ENCODE assay signal across 26 mouse cellular contexts in the genomic region with DNA sequence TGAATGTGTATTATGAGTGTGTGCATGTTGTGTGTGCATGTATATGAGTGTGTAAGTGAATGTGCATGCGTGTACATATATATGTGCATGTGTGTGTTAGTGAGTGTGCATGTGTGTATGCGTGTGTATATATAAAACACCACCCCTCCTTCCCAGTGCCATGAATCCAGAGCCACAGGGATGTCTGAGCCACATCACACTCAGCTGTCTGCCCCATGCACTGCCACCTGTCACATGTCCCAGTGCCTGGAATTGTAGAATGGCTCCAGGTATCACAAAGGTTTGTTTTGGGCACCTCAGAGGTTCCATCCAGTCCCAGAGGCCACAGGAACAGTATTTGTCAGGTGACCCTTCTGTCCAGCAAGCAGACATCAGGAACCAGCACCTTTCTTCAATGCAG.
"Had no signal": no experiment of that assay in that cellular context is flagged by ENCODE, and none has a peak within 500 bp of the region (broad histone marks: within the 10 kb centered on the region; RNA-seq: fewer than 3 reads in every experiment).

No protein-coding gene starts in this region.

- H3K36me3 ChIP-seq: heart, embryonic 10.5 days; heart, embryonic 13.5 days; heart, embryonic 15.5 days; hindbrain, embryonic 12.5 days; kidney, embryonic 15.5 days; limb, embryonic 13.5 days; limb, embryonic 15.5 days; liver, embryonic 12.5 days had no signal

- H3K27me3 ChIP-seq: heart, embryonic 15.5 days; hindbrain, embryonic 12.5 days; kidney, embryonic 15.5 days; limb, embryonic 13.5 days; limb, embryonic 15.5 days had no signal

- H3K27ac ChIP-seq: heart, embryonic 10.5 days; heart, embryonic 13.5 days; heart, embryonic 15.5 days; hindbrain, embryonic 12.5 days; hindbrain, embryonic 14.5 days; hindbrain, postnatal 0 days; kidney, embryonic 15.5 days; layer of hippocampus, adult 2 months; left cerebral cortex, adult 2 months; limb, embryonic 13.5 days; limb, embryonic 15.5 days; liver, embryonic 12.5 days; liver, embryonic 14.5 days had no signal

- ATAC-seq: hindbrain, postnatal 0 days; intestine, embryonic 16.5 days; liver, embryonic 12.5 days had no signal

- H3K4me3 ChIP-seq: heart, embryonic 10.5 days; heart, embryonic 13.5 days; heart, embryonic 15.5 days; hindbrain, embryonic 12.5 days; kidney, embryonic 15.5 days; layer of hippocampus, adult 2 months; left cerebral cortex, adult 2 months; limb, embryonic 13.5 days; limb, embryonic 15.5 days; liver, embryonic 12.5 days had no signal

- H3K4me2 ChIP-seq: heart, embryonic 13.5 days; heart, embryonic 15.5 days; hindbrain, embryonic 12.5 days; hindbrain, embryonic 14.5 days; kidney, embryonic 15.5 days; limb, embryonic 13.5 days; limb, embryonic 15.5 days; liver, embryonic 12.5 days had no signal

- H3K4me1 ChIP-seq: limb, embryonic 13.5 days; liver, embryonic 12.5 days had no signal

- DNase-seq: gastrocnemius, postnatal 14 days; gastrocnemius, postnatal 36 days; heart, adult 18-20 months; heart, postnatal 14 days; heart, postnatal 36 days; kidney, adult 11 months; kidney, adult 2 months; kidney, adult 9 months; kidney, postnatal 10 days; kidney, postnatal 25 days; kidney, postnatal 4 days; left cerebral cortex, postnatal 4 days had no signal

- H3K9me3 ChIP-seq: heart, embryonic 10.5 days; heart, embryonic 13.5 days; heart, embryonic 15.5 days; hindbrain, embryonic 12.5 days; kidney, embryonic 15.5 days; limb, embryonic 13.5 days; limb, embryonic 15.5 days; liver, embryonic 12.5 days had no signal

- H3K9ac ChIP-seq: heart, embryonic 13.5 days; heart, embryonic 15.5 days; hindbrain, embryonic 12.5 days; hindbrain, embryonic 14.5 days; kidney, embryonic 15.5 days; limb, embryonic 13.5 days; limb, embryonic 15.5 days; liver, embryonic 12.5 days; liver, embryonic 14.5 days had no signal
